Mouse (Mus musculus) thymus, adult 2 months (tissue): ENCODE measurements around the gene Pdzph1. TPM values are rescaled to one million over a fixed set of nuclear protein-coding genes. Genes with fewer than 3 reads are reported as not detected.

ENCODE experiments used
- DNase-seq: peaks from one replicate; pipeline ENCODE4 v3.0.0; 2021
- H3K27ac ChIP-seq: fragments of 200-500 bp; 2 replicates; pipeline ENCODE4 v1.5.1; 2012; ENCODE audit warnings: low read length, control low read depth; ENCODE audit not compliant: control insufficient read depth, insufficient read depth
- H3K27me3 ChIP-seq: fragments of 200-500 bp; 2 replicates; pipeline ENCODE4 v1.6.1; 2012; ENCODE audit warnings: mild to moderate bottlenecking, low read length, moderate library complexity, mixed read lengths; ENCODE audit not compliant: control insufficient read depth, insufficient read depth
- H3K36me3 ChIP-seq: fragments of 200-500 bp; 2 replicates; pipeline ENCODE4 v1.6.1; 2012; ENCODE audit warnings: mild to moderate bottlenecking, low read length, moderate library complexity; ENCODE audit not compliant: control insufficient read depth, insufficient read depth
- H3K4me1 ChIP-seq: fragments of 200-500 bp; replicated peaks from 2 replicates; pipeline ENCODE4 v1.6.1; 2012; ENCODE audit warnings: low read length; ENCODE audit not compliant: control insufficient read depth, insufficient read depth
- H3K4me3 ChIP-seq: fragments of 200-500 bp; 2 replicates; pipeline ENCODE4 v1.5.1; 2012; ENCODE audit warnings: mild to moderate bottlenecking, low read length, control low read depth, moderate library complexity; ENCODE audit not compliant: control insufficient read depth, insufficient read depth
- CTCF ChIP-seq: fragments of 200-500 bp; IDR thresholded peaks from 2 replicates; pipeline ENCODE4 v1.5.1; 2012; ENCODE audit warnings: mild to moderate bottlenecking, control low read depth, low read length, moderate library complexity, borderline replicate concordance; ENCODE audit not compliant: control insufficient read depth, poor library complexity, insufficient read depth; ENCODE audit errors: extremely low read depth
- POLR2A ChIP-seq: fragments of 200-500 bp; IDR thresholded peaks from 2 replicates; pipeline ENCODE4 v1.6.1; 2012; ENCODE audit warnings: mild to moderate bottlenecking, low read length, control low read depth, moderate library complexity; ENCODE audit not compliant: control insufficient read depth, poor library complexity, insufficient read depth; ENCODE audit errors: extremely low read depth
- WGBS: fragments of 180-500 bp; shearing (Covaris S2); methylation state at CpG from one replicate; pipeline ENCODE4 v1.1.7; 2018; 5-methylcytosine and 5-hydroxymethylcytosine counted together
- polyA plus RNA-seq: library from polyadenylated mRNA; depleted of rRNA; stranded (reverse); fragments of >200 nt; gene quantifications from 2 replicates; pipeline ENCODE4 v1.2.3, GENCODE M21; 2012

The Pdzph1 gene
- polyA plus RNA-seq, 1 experiment, result not detected

DNA sequence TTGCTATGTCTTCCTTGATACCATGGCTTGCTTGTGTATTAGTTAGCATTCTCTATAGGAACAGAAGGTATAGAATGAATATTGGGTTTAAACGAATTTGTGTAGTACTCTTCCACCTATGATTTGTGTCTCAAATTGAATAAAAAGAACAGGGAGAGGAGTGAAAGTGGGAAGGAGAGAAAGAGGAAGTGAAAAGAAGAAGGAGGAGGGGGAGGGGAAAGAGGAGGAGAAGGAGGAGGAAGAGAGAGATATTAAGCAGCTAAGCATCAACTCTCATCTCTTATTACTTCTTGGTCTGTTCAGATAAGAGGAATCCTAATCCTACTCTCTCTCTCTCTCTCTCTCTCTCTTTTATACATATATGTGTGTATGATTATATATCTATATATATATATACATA is 52.6 kb downstream of the Pdzph1 start:
- 41% methylated on average over 1 of the region's 1 CpGs for WGBS
- Histone ChIP-seq H3K36me3 (no peaks in the 10 kb centered on the region), H3K27ac (no peak overlapping the region), H3K4me1 (no peaks in the 10 kb centered on the region), H3K4me3 (no peak overlapping the region), H3K27me3 (no peaks in the 10 kb centered on the region)
- TF ChIP-seq POLR2A (no peak), CTCF (no peak)
- DNase-seq, result no peak

DNA sequence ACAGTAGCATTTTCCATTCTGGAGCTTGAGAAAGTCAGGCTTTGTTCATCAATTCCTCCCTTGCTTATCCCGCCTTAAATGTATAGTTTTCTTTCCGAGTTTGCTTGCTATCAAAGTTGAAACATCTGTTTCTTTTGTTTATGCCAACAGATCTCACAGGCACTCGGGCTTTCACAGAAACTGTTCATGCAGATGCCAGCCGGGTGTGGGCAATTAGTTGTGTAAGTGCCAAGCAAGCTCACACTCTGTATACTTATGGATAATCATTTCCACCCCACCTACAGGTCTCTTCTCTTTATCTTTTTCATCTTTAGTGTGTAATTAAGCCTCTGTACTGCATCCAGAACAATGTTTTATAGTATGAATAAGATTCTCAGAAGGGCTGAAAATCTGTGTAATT is 53.6 kb downstream of the Pdzph1 start:
- 87% methylated on average over 4 of the region's 4 CpGs for WGBS
- no peaks in the 10 kb centered on the region for H3K27me3 ChIP-seq
- H3K4me1 ChIP-seq, result no peaks in the 10 kb centered on the region
- no peaks in the 10 kb centered on the region for H3K36me3 ChIP-seq
- TF ChIP-seq CTCF (no peak), POLR2A (no peak)
- H3K27ac ChIP-seq, result no peak overlapping the region
- DNase-seq, result no peak
- no peak overlapping the region for H3K4me3 ChIP-seq

DNA sequence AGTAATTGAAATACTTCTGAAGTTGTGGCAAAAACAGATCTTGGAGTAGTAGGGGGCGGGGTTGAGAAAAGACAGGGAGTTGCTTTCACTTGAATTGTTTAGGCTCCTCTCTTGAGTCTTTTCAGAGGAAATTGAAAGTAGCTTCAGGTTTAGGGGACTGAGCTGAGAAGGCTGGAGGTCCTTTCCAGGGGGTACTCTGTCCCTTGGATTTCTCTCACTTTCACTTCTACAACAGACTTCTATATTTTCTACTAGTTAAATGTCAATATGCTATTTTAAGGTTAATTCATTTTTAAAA is 58.2 kb downstream of the Pdzph1 start:
- no peaks in the 10 kb centered on the region for H3K36me3 ChIP-seq
- 67% methylated on average over 1 of the region's 1 CpGs for WGBS
- no peak for DNase-seq
- no peaks in the 10 kb centered on the region for H3K4me1 ChIP-seq
- H3K4me3 ChIP-seq, result no peak overlapping the region
- no peak overlapping the region for H3K27ac ChIP-seq
- no peaks in the 10 kb centered on the region for H3K27me3 ChIP-seq
- TF ChIP-seq POLR2A, result no peak
- TF ChIP-seq CTCF, result no peak

DNA sequence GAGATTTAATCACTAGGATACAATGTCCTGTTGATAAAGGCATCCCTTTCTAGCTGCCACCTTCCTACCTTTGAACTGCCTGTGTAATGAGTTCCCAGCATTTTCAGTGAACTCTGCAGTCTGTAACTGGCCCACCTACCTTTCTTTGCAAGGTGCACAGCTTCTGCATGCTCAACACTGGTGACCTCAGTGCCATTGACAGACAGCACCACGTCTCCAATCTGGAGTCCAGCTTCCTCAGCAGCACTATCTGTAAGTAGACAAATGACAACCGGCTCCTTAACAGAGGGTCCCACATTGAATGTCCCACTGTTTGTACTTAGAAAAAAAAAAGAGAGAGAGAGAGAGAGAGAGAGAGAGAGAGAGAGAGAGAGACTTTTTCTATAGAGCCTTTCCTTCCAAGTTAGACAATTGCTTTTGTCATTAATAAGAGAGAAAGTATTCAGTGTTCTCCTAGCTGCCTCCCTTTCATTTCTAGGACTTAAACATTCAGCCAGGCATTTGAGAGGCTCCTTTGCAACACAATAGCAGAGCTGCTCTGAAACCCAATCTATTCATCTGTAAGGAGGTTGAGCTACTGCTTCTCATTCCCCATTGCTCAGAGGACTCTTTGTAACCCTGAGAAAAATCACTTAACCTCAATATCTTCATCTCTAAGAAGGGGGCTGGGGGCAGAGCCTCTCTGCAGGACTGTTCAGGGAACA is 58.7 kb downstream of the Pdzph1 start:
- DNase-seq, result no peak
- 87% methylated on average over 2 of the region's 2 CpGs for WGBS
- Histone ChIP-seq H3K27ac (no peak overlapping the region), H3K4me1 (no peaks in the 10 kb centered on the region), H3K27me3 (no peaks in the 10 kb centered on the region), H3K36me3 (no peaks in the 10 kb centered on the region), H3K4me3 (no peak overlapping the region)
- TF ChIP-seq CTCF (no peak), POLR2A (no peak)

DNA sequence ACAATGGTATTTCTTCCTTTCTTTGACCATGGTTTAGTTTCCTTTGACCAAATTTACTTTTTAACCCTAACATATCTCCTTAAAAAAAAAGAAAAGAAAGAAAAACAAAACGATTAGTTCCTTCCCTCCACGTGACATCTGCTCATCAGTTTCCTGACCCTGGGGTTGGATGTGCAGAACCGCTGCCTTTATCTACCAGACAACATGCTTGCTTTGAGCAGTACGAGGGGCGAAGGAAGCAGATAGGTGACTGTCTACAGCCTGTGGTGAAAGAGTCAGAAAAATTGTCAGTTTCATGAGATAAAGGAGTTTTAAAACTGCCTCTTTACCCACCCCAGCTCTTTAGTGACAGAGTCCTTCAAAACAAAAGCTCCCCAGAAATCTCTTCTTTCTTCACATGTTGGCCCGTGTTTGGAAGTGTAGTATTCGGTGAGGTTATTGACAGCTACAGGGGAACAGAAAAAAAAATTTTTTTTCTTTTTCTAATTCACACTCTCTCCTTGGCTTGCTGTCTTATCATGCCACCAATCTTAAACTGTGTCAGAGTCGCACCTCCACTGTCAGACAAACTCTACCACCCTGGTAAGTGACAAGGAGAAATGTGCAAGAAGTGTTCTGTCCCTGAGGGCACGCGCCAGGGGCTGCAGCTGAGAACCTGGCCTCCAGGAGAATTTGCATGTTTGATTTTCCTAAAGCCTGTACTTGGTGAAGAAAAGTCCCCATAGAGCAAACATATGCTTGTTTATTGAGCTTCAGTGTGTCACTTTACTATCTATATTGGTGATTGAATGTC is 66.2 kb downstream of the Pdzph1 start:
- Histone ChIP-seq H3K4me3 (no peak overlapping the region), H3K27ac (no peak overlapping the region), H3K36me3 (no peaks in the 10 kb centered on the region), H3K27me3 (no peaks in the 10 kb centered on the region), H3K4me1 (no peaks in the 10 kb centered on the region)
- no peak for TF ChIP-seq CTCF
- TF ChIP-seq POLR2A, result no peak
- 29% methylated on average over 10 of the region's 10 CpGs for WGBS
- no peak for DNase-seq

DNA sequence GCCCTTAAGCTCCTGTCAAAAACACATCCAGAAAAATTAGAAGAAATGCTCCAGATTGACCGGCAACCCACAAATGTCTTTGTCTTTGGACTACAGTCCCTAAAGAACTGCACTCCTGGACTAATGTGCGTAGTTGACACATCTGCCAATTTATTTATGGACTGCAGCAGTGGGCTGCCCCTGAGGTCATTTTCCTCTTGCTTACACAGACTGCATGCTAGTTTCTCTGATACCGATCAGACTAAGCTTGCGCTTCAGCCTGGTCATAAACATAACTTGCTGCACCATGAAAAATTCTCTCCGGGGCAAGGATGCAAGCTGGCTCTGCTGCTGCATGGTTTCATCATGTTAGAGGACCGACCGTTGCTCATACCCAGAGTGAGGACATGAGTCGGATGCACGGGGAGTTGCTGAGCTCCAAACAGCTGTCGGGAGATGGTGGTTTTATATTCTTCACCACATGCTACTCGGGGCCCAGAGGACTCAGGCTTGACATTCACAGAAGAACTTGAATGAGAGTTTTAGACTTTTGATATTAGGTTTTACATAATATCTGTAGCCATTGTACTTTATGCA is 67.2 kb downstream of the Pdzph1 start:
- no peak for DNase-seq
- 39% methylated on average over 11 of the region's 11 CpGs for WGBS
- H3K27me3 ChIP-seq, result no peaks in the 10 kb centered on the region
- no peaks in the 10 kb centered on the region for H3K4me1 ChIP-seq
- H3K36me3 ChIP-seq, result no peaks in the 10 kb centered on the region
- no peak overlapping the region for H3K4me3 ChIP-seq
- TF ChIP-seq POLR2A, result no peak
- TF ChIP-seq CTCF, result no peak
- no peak overlapping the region for H3K27ac ChIP-seq
